In genomic region chr13:70134544-70134943, GRCm38 (mm10) we compare ENCODE assay signal across 28 mouse cellular contexts.
"Had no signal": no experiment of that assay in that cellular context is flagged by ENCODE, and none has a peak within 500 bp of the region (broad histone marks: within the 10 kb centered on the region; RNA-seq: fewer than 3 reads in every experiment).

No protein-coding gene starts in this region.

- H3K36me3 ChIP-seq: limb, embryonic 10.5 days; limb, embryonic 12.5 days; limb, embryonic 13.5 days; limb, embryonic 15.5 days; liver, embryonic 12.5 days; liver, embryonic 13.5 days; liver, embryonic 15.5 days; lung, embryonic 15.5 days; midbrain, embryonic 10.5 days; midbrain, embryonic 12.5 days; midbrain, embryonic 13.5 days; midbrain, embryonic 15.5 days; neural tube, embryonic 12.5 days had no signal

- H3K9me3 ChIP-seq: limb, embryonic 10.5 days; limb, embryonic 12.5 days; limb, embryonic 13.5 days; limb, embryonic 15.5 days; liver, embryonic 12.5 days; liver, embryonic 13.5 days; liver, embryonic 15.5 days; lung, embryonic 15.5 days; midbrain, embryonic 10.5 days; midbrain, embryonic 12.5 days; midbrain, embryonic 13.5 days; midbrain, embryonic 15.5 days; neural tube, embryonic 12.5 days had no signal

- H3K9ac ChIP-seq: limb, embryonic 12.5 days; limb, embryonic 13.5 days; limb, embryonic 15.5 days; liver, embryonic 12.5 days; liver, embryonic 13.5 days; liver, embryonic 14.5 days; liver, embryonic 15.5 days; liver, postnatal 0 days; lung, embryonic 14.5 days; lung, embryonic 15.5 days; midbrain, embryonic 12.5 days; midbrain, embryonic 13.5 days; midbrain, embryonic 15.5 days; neural tube, embryonic 12.5 days had no signal

- H3K4me1 ChIP-seq: limb, embryonic 10.5 days; limb, embryonic 12.5 days; limb, embryonic 13.5 days; limb, embryonic 15.5 days; liver, embryonic 12.5 days; liver, embryonic 13.5 days; liver, embryonic 15.5 days; lung, embryonic 15.5 days; megakaryocyte, embryonic 14.5 days; midbrain, embryonic 10.5 days; midbrain, embryonic 12.5 days; midbrain, embryonic 13.5 days; midbrain, embryonic 15.5 days; neural tube, embryonic 12.5 days had no signal

- H3K27ac ChIP-seq: limb, embryonic 10.5 days; limb, embryonic 12.5 days; limb, embryonic 13.5 days; limb, embryonic 15.5 days; liver, embryonic 12.5 days; liver, embryonic 13.5 days; liver, embryonic 14.5 days; liver, embryonic 15.5 days; lung, embryonic 15.5 days; macrophage; midbrain, embryonic 10.5 days; midbrain, embryonic 12.5 days; midbrain, embryonic 13.5 days; midbrain, embryonic 15.5 days; neural tube, embryonic 12.5 days had no signal

- H3K4me3 ChIP-seq: limb, embryonic 10.5 days; limb, embryonic 12.5 days; limb, embryonic 13.5 days; limb, embryonic 15.5 days; liver, embryonic 12.5 days; liver, embryonic 13.5 days; liver, embryonic 15.5 days; lung, embryonic 15.5 days; megakaryocyte, embryonic 14.5 days; midbrain, embryonic 10.5 days; midbrain, embryonic 12.5 days; midbrain, embryonic 13.5 days; midbrain, embryonic 15.5 days; myocyte; neural tube, embryonic 12.5 days had no signal

- DNase-seq: left cerebral cortex, postnatal 4 days; liver; liver, embryonic 13.5 days; liver, postnatal 0 days; lung, adult 18-20 months; lung, adult 2 months; lung, embryonic 14.5 days; lung, postnatal 10 days; lung, postnatal 14 days; lung, postnatal 36 days; lung, postnatal 4 days; midbrain, embryonic 14.5 days had no signal

- H3K27me3 ChIP-seq: limb, embryonic 12.5 days; limb, embryonic 13.5 days; limb, embryonic 15.5 days; liver, embryonic 12.5 days; liver, embryonic 13.5 days; liver, embryonic 15.5 days; lung, embryonic 15.5 days; megakaryocyte, embryonic 14.5 days; midbrain, embryonic 12.5 days; midbrain, embryonic 13.5 days; midbrain, embryonic 15.5 days; neural tube, embryonic 12.5 days had no signal
